8 mouse cellular contexts compared by ENCODE assay signal in genomic region chr3:95135433-95136052, GRCm38 (mm10). TPM values are rescaled to one million over a fixed set of nuclear protein-coding genes. Genes with fewer than 3 reads are reported as not detected.
DNase-seq lines count a peak whose midpoint lies in the region; ATAC-seq and TF ChIP-seq lines count a peak whose summit lies in the region.

No protein-coding gene starts in this region.

- no peak for ATAC-seq in hindbrain, embryonic 13.5 days (ENCODE audit: low FRiP score)
- ATAC-seq in megakaryocyte-erythroid progenitor cell, adult 5-6 weeks (replicated peaks; ENCODE audit: low FRiP score, low TSS enrichment, poor library complexity, severe bottlenecking), result 0 out of 2 replicates have a peak, but pooled peaks have one; percentile 25

- TF ChIP-seq EP300 in CH12.LX (IDR thresholded peaks at IDR 0.05; ENCODE audit: low read length), result peak; percentile 50; the same call in 1 of the 2 replicates

- peaks cover 18 to 37% of the 10 kb centered on the region in 2 experiments for H3K4me1 ChIP-seq in CH12.LX (ENCODE audit: control insufficient read depth in 1 of 2, insufficient read depth in 2 of 2)
- H3K4me1 ChIP-seq in hindbrain, embryonic 13.5 days (replicated peaks), result peaks cover 29% of the 10 kb centered on the region

- no peaks in the 10 kb centered on the region for H3K27me3 ChIP-seq in CH12.LX (replicated peaks)
- no peaks in the 10 kb centered on the region for H3K27me3 ChIP-seq in hindbrain, embryonic 13.5 days

- peak; percentile 56 for TF ChIP-seq POLR2A in CH12.LX (IDR thresholded peaks at IDR 0.05; ENCODE audit: low read depth, low read length)

- intact Hi-C loops in gastrocnemius, adult 2 months (cut with DNase I), result no loop called here

- H3K4me3 ChIP-seq in gastrocnemius, adult 2 months, result peak overlapping the region; percentile 71
- H3K4me3 ChIP-seq in CH12.LX (replicated peaks in 1 of 3; ENCODE audit: low read depth in 2 of 3, low read length in 2 of 3, poor library complexity in 1 of 3), result peak overlapping the region; percentile 50 to 64 (median 54)
- peak overlapping the region; percentile 36 for H3K4me3 ChIP-seq in hindbrain, embryonic 13.5 days

- in situ Hi-C loops in CH12.LX (cut with MboI; ENCODE audit: low pct_ligation_motif_present, low pct_unique_long_range_greater_than_20kb, low sequenced_read_pairs), result no loop called here

- H3K4me2 ChIP-seq in CH12.LX (ENCODE audit: insufficient read depth, low read depth, poor library complexity, severe bottlenecking), result peak overlapping the region; percentile 97
- peak overlapping the region; percentile 62 for H3K4me2 ChIP-seq in hindbrain, embryonic 13.5 days

- TF ChIP-seq CTCF in gastrocnemius, adult 2 months (IDR thresholded peaks at IDR 0.05), result no peak
- TF ChIP-seq CTCF in CH12.LX (conservative IDR thresholded peaks at IDR 0.05 in 1 of 2, IDR thresholded peaks at IDR 0.05 in 1 of 2; ENCODE audit: low read depth in 2 of 2, low read length in 2 of 2), result no peak

- 93% methylated on average over 7 of the region's 7 CpGs for WGBS in hindbrain, embryonic 13.5 days

- peaks cover 16% of the 10 kb centered on the region for H3K79me2 ChIP-seq in CH12.LX (replicated peaks; ENCODE audit: control insufficient read depth, extremely low read depth, insufficient read depth, poor library complexity, severe bottlenecking)

- H3K9ac ChIP-seq in CH12.LX (ENCODE audit: insufficient read depth, low read depth), result peak overlapping the region; percentile 81
- H3K9ac ChIP-seq in hindbrain, embryonic 13.5 days, result peak overlapping the region; percentile 61

- DNase-seq in gastrocnemius, adult 2 months, result no peak
- no peak for DNase-seq in gastrocnemius, postnatal 25 days
- peak; percentile 77 for DNase-seq in CH12.LX (ENCODE audit: extremely low read depth)
- DNase-seq in urinary bladder, postnatal 4 days (ENCODE audit: low spot score in 2 of 2), result no peak
- DNase-seq in left cerebral cortex, adult 18-20 months (ENCODE audit: low spot score in 2 of 2), result no peak
- DNase-seq in layer of hippocampus, adult 9-10 months (ENCODE audit: low spot score), result no peak

- H3K9me3 ChIP-seq in CH12.LX (replicated peaks; ENCODE audit: low read length), result peaks cover 3% of the 10 kb centered on the region
- H3K9me3 ChIP-seq in hindbrain, embryonic 13.5 days, result no peaks in the 10 kb centered on the region

- peak overlapping the region; percentile 81 for H3K27ac ChIP-seq in gastrocnemius, adult 2 months
- H3K27ac ChIP-seq in CH12.LX (ENCODE audit: insufficient read depth, low read depth), result peak overlapping the region; percentile 65
- no peak overlapping the region for H3K27ac ChIP-seq in hindbrain, embryonic 13.5 days

- dilution Hi-C loops in CH12.LX (cut with MboI; ENCODE audit: extremely low pct_ligation_motif_present, extremely low pct_unique_long_range_greater_than_20kb, low sequenced_read_pairs), result no loop called here

- TF ChIP-seq RAD21 in CH12.LX (IDR thresholded peaks at IDR 0.05; ENCODE audit: low read depth, low read length), result no peak

- peaks cover 22 to 37% of the 10 kb centered on the region in 2 experiments for H3K36me3 ChIP-seq in CH12.LX (replicated peaks in 1 of 2; ENCODE audit: control insufficient read depth in 1 of 2, insufficient read depth in 1 of 2, low read length in 1 of 2)
- peaks cover 19% of the 10 kb centered on the region for H3K36me3 ChIP-seq in hindbrain, embryonic 13.5 days

TF ChIP-seq in CH12.LX, 34 proteins besides CTCF, POLR2A, EP300 and RAD21 (continues in another document):
- TF ChIP-seq IRF4 (IDR thresholded peaks at IDR 0.05; ENCODE audit: low read depth, low read length) (peak; percentile 63), SMC3 (IDR thresholded peaks at IDR 0.05; ENCODE audit: low read depth, low read length) (no peak), MEF2A (IDR thresholded peaks at IDR 0.05; ENCODE audit: borderline replicate concordance, low read depth, low read length) (0 out of 2 replicates have a peak, but pooled peaks have one; percentile 49), RCOR1 (conservative IDR thresholded peaks at IDR 0.05; ENCODE audit: low read depth, low read length) (no peak), ZC3H11A (IDR thresholded peaks at IDR 0.05; ENCODE audit: low read depth, low read length) (no peak), TCF12 (IDR thresholded peaks at IDR 0.05; ENCODE audit: low read depth, low read length) (peak; percentile 65), CHD1 (IDR thresholded peaks at IDR 0.05; ENCODE audit: low read depth, low read length) (no peak; the same call in 1 of the 2 replicates), TBP (conservative IDR thresholded peaks at IDR 0.05; ENCODE audit: low read depth, low read length) (peak; percentile 77; the same call in 1 of the 2 replicates), MXI1 (IDR thresholded peaks at IDR 0.05; ENCODE audit: low read depth, low read length) (no peak; the same call in 1 of the 2 replicates), USF2 (conservative IDR thresholded peaks at IDR 0.05; ENCODE audit: low read depth, low read length) (no peak), MYC (IDR thresholded peaks at IDR 0.05; ENCODE audit: low read depth, low read length) (peak; percentile 93), PAX5 (IDR thresholded peaks at IDR 0.05; ENCODE audit: low read length) (no peak), MAZ (IDR thresholded peaks at IDR 0.05; ENCODE audit: low read depth, low read length) (peak; percentile 72; the same call in 1 of the 2 replicates), MAFK (IDR thresholded peaks at IDR 0.05; ENCODE audit: insufficient replicate concordance, low read length) (no peak), MAX (IDR thresholded peaks at IDR 0.05; ENCODE audit: low read length) (peak; percentile 83), NRF1 (IDR thresholded peaks at IDR 0.05; ENCODE audit: low read depth, low read length) (0 out of 2 replicates have a peak, but pooled peaks have one; percentile 22), BHLHE40 (IDR thresholded peaks at IDR 0.05; ENCODE audit: low read depth, low read length) (peak; percentile 58; the same call in 1 of the 2 replicates), CHD2 (IDR thresholded peaks at IDR 0.05; ENCODE audit: low read length) (peak; percentile 29; the same call in 1 of the 2 replicates), ZKSCAN1 (IDR thresholded peaks at IDR 0.05; ENCODE audit: borderline replicate concordance, low read depth, low read length) (no peak)

RNA-seq across cellular contexts. Expression of gene Lysmd1, which starts 1.7 kb away (rescaled TPM):
- 1 to 10 TPM; 6.7 to 7.2 TPM for total RNA-seq in gastrocnemius, adult 2 months (2021)
- total RNA-seq in gastrocnemius, postnatal 25 days (2021), result 1 to 10 TPM; 6.4 to 7.0 TPM
- total RNA-seq in CH12.LX (2012; rRNA removed) (12.0 and 13.6 TPM in 2 replicates), CH12.LX (2014; rRNA removed) (9.6 and 11.6 TPM in 2 replicates)
- polyA plus RNA-seq in CH12.LX (2012; ENCODE audit: insufficient read length, low read depth), result 7.8 and 8.1 TPM in 2 replicates
- polyA plus RNA-seq in hindbrain, embryonic 13.5 days (2015; fragmentation: Nextera tagmentation; extraction: Ambion mirVana), result 36.8 and 38.4 TPM in 2 replicates
- 5.4 and 6.9 TPM in 2 replicates for total RNA-seq in megakaryocyte-erythroid progenitor cell, adult 5-6 weeks (2014; fragmentation: Nextera tagmentation)
- total RNA-seq in megakaryocyte-erythroid progenitor cell, adult 5-6 weeks (2017), result 6.2 and 7.2 TPM in 2 replicates
- total RNA-seq in left cerebral cortex, adult 18-20 months (2021), result 10 to 100 TPM; 15.8 to 17.1 TPM

RNA-seq across cellular contexts. Expression of gene Scnm1, which starts 1.7 kb away (rescaled TPM):
- total RNA-seq in gastrocnemius, adult 2 months (2021), result 10 to 100 TPM; 33.2 to 40.7 TPM
- 10 to 100 TPM; 26.6 to 34.1 TPM for total RNA-seq in gastrocnemius, postnatal 25 days (2021)
- 50.5 and 51.0 TPM in 2 replicates for total RNA-seq in CH12.LX (2012; rRNA removed)
- total RNA-seq in CH12.LX (2014; rRNA removed), result 53.1 and 64.5 TPM in 2 replicates
- polyA plus RNA-seq in CH12.LX (2012; ENCODE audit: insufficient read length, low read depth), result 59.2 and 83.9 TPM in 2 replicates
- 95.9 and 97.1 TPM in 2 replicates for polyA plus RNA-seq in hindbrain, embryonic 13.5 days (2015; fragmentation: Nextera tagmentation; extraction: Ambion mirVana)
- total RNA-seq in megakaryocyte-erythroid progenitor cell, adult 5-6 weeks (2014; fragmentation: Nextera tagmentation), result 59.1 and 86.0 TPM in 2 replicates
- 94.4 and 114 TPM in 2 replicates for total RNA-seq in megakaryocyte-erythroid progenitor cell, adult 5-6 weeks (2017)
- total RNA-seq in left cerebral cortex, adult 18-20 months (2021), result 10 to 100 TPM; 45.3 to 47.6 TPM

RNA-seq across cellular contexts. Expression of gene Tnfaip8l2, which starts 6.6 kb away (rescaled TPM):
- total RNA-seq in gastrocnemius, adult 2 months (2021), result under 1 TPM; 0.42 to 0.87 TPM
- under 1 TPM; 0.48 to 0.97 TPM for total RNA-seq in gastrocnemius, postnatal 25 days (2021)
- total RNA-seq in CH12.LX (2012; rRNA removed), result 19.1 and 28.2 TPM in 2 replicates
- 24.8 and 26.2 TPM in 2 replicates for total RNA-seq in CH12.LX (2014; rRNA removed)
- 18.2 and 22.5 TPM in 2 replicates for polyA plus RNA-seq in CH12.LX (2012; ENCODE audit: insufficient read length, low read depth)
- polyA plus RNA-seq in hindbrain, embryonic 13.5 days (2015; fragmentation: Nextera tagmentation; extraction: Ambion mirVana), result 2.8 and 3.1 TPM in 2 replicates
- total RNA-seq in megakaryocyte-erythroid progenitor cell, adult 5-6 weeks (2014; fragmentation: Nextera tagmentation), result 3.3 and 8.1 TPM in 2 replicates
- total RNA-seq in megakaryocyte-erythroid progenitor cell, adult 5-6 weeks (2017), result 3.1 and 6.7 TPM in 2 replicates
- 1 to 10 TPM; 1.5 to 1.6 TPM for total RNA-seq in left cerebral cortex, adult 18-20 months (2021)

RNA-seq across cellular contexts. Expression of gene Tmod4, which starts 11.3 kb away (rescaled TPM):
- 100 to 1,000 TPM; 598 to 814 TPM for total RNA-seq in gastrocnemius, adult 2 months (2021)
- total RNA-seq in gastrocnemius, postnatal 25 days (2021), result 100 to 1,000 TPM; 481 to 623 TPM
- total RNA-seq in CH12.LX (2012; rRNA removed), result 0.21 and 0.47 TPM in 2 replicates
- total RNA-seq in CH12.LX (2014; rRNA removed), result not detected in 2 replicates
- polyA plus RNA-seq in CH12.LX (2012; ENCODE audit: insufficient read length, low read depth), result 0.81 TPM in 1 of 2 replicates, not detected in the other
- polyA plus RNA-seq in hindbrain, embryonic 13.5 days (2015; fragmentation: Nextera tagmentation; extraction: Ambion mirVana), result 0.99 and 1.5 TPM in 2 replicates
- total RNA-seq in megakaryocyte-erythroid progenitor cell, adult 5-6 weeks (2014; fragmentation: Nextera tagmentation), result 2.4 and 5.1 TPM in 2 replicates
- 0.99 and 2.9 TPM in 2 replicates for total RNA-seq in megakaryocyte-erythroid progenitor cell, adult 5-6 weeks (2017)
- total RNA-seq in left cerebral cortex, adult 18-20 months (2021), result under 1 TPM in 1 of 2 experiments, not detected in 1; 0.73 TPM

RNA-seq across cellular contexts. Expression of gene Sema6c, which starts 24.7 kb away (rescaled TPM):
- 100 to 1,000 TPM in 1 of 2 experiments, 10 to 100 TPM in 1; 83.4 to 105 TPM for total RNA-seq in gastrocnemius, adult 2 months (2021)
- 100 to 1,000 TPM in 1 of 2 experiments, 10 to 100 TPM in 1; 98.2 to 101 TPM for total RNA-seq in gastrocnemius, postnatal 25 days (2021)
- total RNA-seq in CH12.LX (2012; rRNA removed) (0.30 and 0.42 TPM in 2 replicates), CH12.LX (2014; rRNA removed) (not detected in 2 replicates)
- polyA plus RNA-seq in CH12.LX (2012; ENCODE audit: insufficient read length, low read depth), result 0.27 and 0.53 TPM in 2 replicates
- 31.5 and 31.8 TPM in 2 replicates for polyA plus RNA-seq in hindbrain, embryonic 13.5 days (2015; fragmentation: Nextera tagmentation; extraction: Ambion mirVana)
- 0.27 TPM in 1 of 2 replicates, not detected in the other for total RNA-seq in megakaryocyte-erythroid progenitor cell, adult 5-6 weeks (2014; fragmentation: Nextera tagmentation)
- total RNA-seq in megakaryocyte-erythroid progenitor cell, adult 5-6 weeks (2017), result 0.99 TPM in 1 of 2 replicates, not detected in the other
- 10 to 100 TPM; 24.4 to 27.0 TPM for total RNA-seq in left cerebral cortex, adult 18-20 months (2021)
